Mouse (Mus musculus) thymus, adult 2 months (tissue): ENCODE measurements around the gene Ldlrad3. TPM values are rescaled to one million over a fixed set of nuclear protein-coding genes. Genes with fewer than 3 reads are reported as not detected.

Experiments
- DNase-seq: peaks from one replicate; pipeline ENCODE4 v3.0.0; 2021
- H3K27ac ChIP-seq: fragments of 200-500 bp; 2 replicates; pipeline ENCODE4 v1.5.1; 2012; ENCODE audit warnings: low read length, control low read depth; ENCODE audit not compliant: control insufficient read depth, insufficient read depth
- H3K27me3 ChIP-seq: fragments of 200-500 bp; 2 replicates; pipeline ENCODE4 v1.6.1; 2012; ENCODE audit warnings: mild to moderate bottlenecking, low read length, moderate library complexity, mixed read lengths; ENCODE audit not compliant: control insufficient read depth, insufficient read depth
- H3K36me3 ChIP-seq: fragments of 200-500 bp; 2 replicates; pipeline ENCODE4 v1.6.1; 2012; ENCODE audit warnings: mild to moderate bottlenecking, low read length, moderate library complexity; ENCODE audit not compliant: control insufficient read depth, insufficient read depth
- H3K4me1 ChIP-seq: fragments of 200-500 bp; replicated peaks from 2 replicates; pipeline ENCODE4 v1.6.1; 2012; ENCODE audit warnings: low read length; ENCODE audit not compliant: control insufficient read depth, insufficient read depth
- H3K4me3 ChIP-seq: fragments of 200-500 bp; 2 replicates; pipeline ENCODE4 v1.5.1; 2012; ENCODE audit warnings: mild to moderate bottlenecking, low read length, control low read depth, moderate library complexity; ENCODE audit not compliant: control insufficient read depth, insufficient read depth
- CTCF ChIP-seq: fragments of 200-500 bp; IDR thresholded peaks from 2 replicates; pipeline ENCODE4 v1.5.1; 2012; ENCODE audit warnings: mild to moderate bottlenecking, control low read depth, low read length, moderate library complexity, borderline replicate concordance; ENCODE audit not compliant: control insufficient read depth, poor library complexity, insufficient read depth; ENCODE audit errors: extremely low read depth
- POLR2A ChIP-seq: fragments of 200-500 bp; IDR thresholded peaks from 2 replicates; pipeline ENCODE4 v1.6.1; 2012; ENCODE audit warnings: mild to moderate bottlenecking, low read length, control low read depth, moderate library complexity; ENCODE audit not compliant: control insufficient read depth, poor library complexity, insufficient read depth; ENCODE audit errors: extremely low read depth
- WGBS: fragments of 180-500 bp; shearing (Covaris S2); methylation state at CpG from one replicate; pipeline ENCODE4 v1.1.7; 2018; 5-methylcytosine and 5-hydroxymethylcytosine counted together
- polyA plus RNA-seq: library from polyadenylated mRNA; depleted of rRNA; stranded (reverse); fragments of >200 nt; gene quantifications from 2 replicates; pipeline ENCODE4 v1.2.3, GENCODE M21; 2012

Gene Ldlrad3
- polyA plus RNA-seq, 1 experiment = 12.9 TPM

- H3K27ac ChIP-seq = no peak overlapping the region
- 94% methylated on average over 6 of the region's 6 CpGs for WGBS
Observed at GRCm38 (mm10) chr2:102106728-102107127, 79.5 kb downstream of the Ldlrad3 start.

GRCm38 (mm10) chr2:102105454-102105853 lies 80.7 kb downstream of the Ldlrad3 start:
- DNase-seq = no peak
- H3K27ac ChIP-seq = no peak overlapping the region
- 95% methylated on average over 2 of the region's 2 CpGs for WGBS

More at GRCm38 (mm10) chr2:102106728-102107127, 79.5 kb downstream of the Ldlrad3 start:
- TF ChIP-seq CTCF (no peak), POLR2A (no peak)
- no peaks in the 10 kb centered on the region for H3K36me3 ChIP-seq
- H3K27me3 ChIP-seq = no peaks in the 10 kb centered on the region
- no peak overlapping the region for H3K4me3 ChIP-seq
- DNase-seq = no peak
- H3K4me1 ChIP-seq = peaks cover 19% of the 10 kb centered on the region

DNA sequence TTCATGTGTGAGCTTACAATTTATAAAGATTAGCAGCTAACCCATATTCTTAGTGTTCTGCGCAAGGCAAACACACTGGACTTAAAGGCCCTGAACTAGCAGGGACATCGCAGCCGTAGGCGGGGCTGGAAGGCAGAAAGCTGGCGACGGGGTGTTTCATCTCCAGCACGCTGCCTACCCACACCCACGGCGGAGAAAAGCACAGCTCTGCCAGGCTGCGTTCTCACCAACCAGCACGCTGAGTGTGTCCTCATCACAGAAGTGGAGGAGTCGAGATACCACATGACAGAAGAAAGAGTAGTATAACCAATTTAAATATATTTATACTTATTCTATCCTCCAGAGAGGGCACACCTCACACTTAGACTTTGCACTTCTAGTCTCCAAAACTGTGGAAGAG lies 82.2 kb downstream of the Ldlrad3 start:
- TF ChIP-seq POLR2A (no peak), CTCF (no peak)
- Histone ChIP-seq H3K4me3 (no peak overlapping the region), H3K27ac (no peak overlapping the region), H3K36me3 (no peaks in the 10 kb centered on the region), H3K4me1 (peaks cover 14% of the 10 kb centered on the region), H3K27me3 (no peaks in the 10 kb centered on the region)
- WGBS = 79% methylated on average over 12 of the region's 12 CpGs
- DNase-seq = no peak

More at GRCm38 (mm10) chr2:102105454-102105853, 80.7 kb downstream of the Ldlrad3 start:
- peaks cover 16% of the 10 kb centered on the region for H3K4me1 ChIP-seq
- TF ChIP-seq POLR2A = no peak
- no peak for TF ChIP-seq CTCF
- H3K4me3 ChIP-seq = no peak overlapping the region
- no peaks in the 10 kb centered on the region for H3K36me3 ChIP-seq
- H3K27me3 ChIP-seq = no peaks in the 10 kb centered on the region

GRCm38 (mm10) chr2:102100490-102100889 lies 85.7 kb downstream of the Ldlrad3 start:
- DNase-seq = no peak
- Histone ChIP-seq H3K36me3 (no peaks in the 10 kb centered on the region), H3K4me3 (no peak overlapping the region), H3K27me3 (no peaks in the 10 kb centered on the region), H3K4me1 (peaks cover 12% of the 10 kb centered on the region), H3K27ac (no peak overlapping the region)
- TF ChIP-seq POLR2A (no peak), CTCF (no peak)
- WGBS = 93% methylated on average over 4 of the region's 4 CpGs

GRCm38 (mm10) chr2:102099702-102100450 lies 86.3 kb downstream of the Ldlrad3 start:
- no peaks in the 10 kb centered on the region for H3K36me3 ChIP-seq
- DNase-seq = no peak
- H3K4me3 ChIP-seq = no peak overlapping the region
- peaks cover 12% of the 10 kb centered on the region for H3K4me1 ChIP-seq
- no peaks in the 10 kb centered on the region for H3K27me3 ChIP-seq
- no peak overlapping the region for H3K27ac ChIP-seq
- TF ChIP-seq POLR2A = no peak
- TF ChIP-seq CTCF = no peak
- 91% methylated on average over 14 of the region's 14 CpGs for WGBS

DNA sequence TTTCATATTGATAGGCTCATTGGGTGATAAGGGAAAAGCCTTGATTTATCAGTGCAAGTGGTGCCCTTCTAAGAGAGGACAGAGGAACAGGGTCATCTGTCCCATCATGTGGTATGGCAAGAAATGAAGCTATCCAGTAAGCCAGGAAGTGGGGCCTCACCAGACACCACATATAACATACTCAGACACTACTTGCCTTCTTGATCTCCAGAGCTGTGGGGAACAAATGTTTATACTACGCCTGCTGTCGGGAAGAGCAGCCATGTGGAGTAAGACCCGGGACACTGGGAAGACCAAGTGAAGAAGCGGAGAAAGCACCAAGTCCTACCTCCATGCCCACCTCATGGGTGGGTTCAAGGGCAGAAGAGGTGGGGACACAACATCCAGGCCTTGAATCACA lies 86.9 kb downstream of the Ldlrad3 start:
- no peaks in the 10 kb centered on the region for H3K36me3 ChIP-seq
- no peaks in the 10 kb centered on the region for H3K27me3 ChIP-seq
- WGBS = 91% methylated on average over 4 of the region's 4 CpGs
- H3K4me1 ChIP-seq = peaks cover 12% of the 10 kb centered on the region
- TF ChIP-seq POLR2A (no peak), CTCF (no peak)
- DNase-seq = no peak
- no peak overlapping the region for H3K27ac ChIP-seq
- no peak overlapping the region for H3K4me3 ChIP-seq
